Mouse (Mus musculus): ENCODE results near the gene Ugt2a1. TPM values are rescaled to one million over a fixed set of nuclear protein-coding genes. Genes with fewer than 3 reads are reported as not detected.

Ugt2a1 gene
- total RNA-seq, 2 experiments from 2014 or later: not detected

Other genes starting within 250 kb of the Ugt2a1 start
- not detected for gene Ugt2b37, start 236.1 kb downstream of the Ugt2a1 start, total RNA-seq (2021)
- gene Ugt2a3, start 153.7 kb downstream of the Ugt2a1 start, total RNA-seq (2021): not detected
- gene Ugt2b38, start 66.7 kb downstream of the Ugt2a1 start, total RNA-seq (2021): not detected
- not detected for gene Ugt2a2, start 8.6 kb downstream of the Ugt2a1 start, total RNA-seq (2021)
- not detected for gene Gm43638, start 4.1 kb downstream of the Ugt2a1 start, total RNA-seq (2021)
- not detected for gene Sult1b1, start 47.3 kb upstream of the Ugt2a1 start, total RNA-seq (2021)
- under 1 TPM in 1 of 2 experiments, not detected in 1; 0.23 TPM for gene Sult1d1, start 78.2 kb upstream of the Ugt2a1 start, total RNA-seq (2021)
- gene Sult1e1, start 100.7 kb upstream of the Ugt2a1 start, total RNA-seq (2021): not detected
- not detected for gene Csn1s1, start 175.3 kb upstream of the Ugt2a1 start, total RNA-seq (2021)
- not detected for gene Csn2, start 208.8 kb upstream of the Ugt2a1 start, total RNA-seq (2021)

Data from gastrocnemius, postnatal 4 days (tissue).